Mouse (Mus musculus): ENCODE results near the gene Ubl3. TPM values are rescaled to one million over a fixed set of nuclear protein-coding genes. Genes with fewer than 3 reads are reported as not detected.
A peak's percentile ranks its signal among the peaks of the same experiment; 100 is the strongest.

The Ubl3 gene
- total and polyA plus RNA-seq, 2 experiments = 32.4 to 58.0 TPM

GRCm38 (mm10) chr5:148547870-148548456 is 4.6 kb downstream of the Ubl3 start:
- DNase-seq (ENCODE audit: extremely low read depth, low read depth, low spot score) = peak; percentile 85
- WGBS = 3% methylated on average over 10 of the region's 10 CpGs
- H3K27ac ChIP-seq (replicated peaks; ENCODE audit: insufficient read depth, low read depth, low read length) = peak overlapping the region; percentile 69
- peak overlapping the region; percentile 24; the same call in 1 of the 2 replicates for H3K9ac ChIP-seq (ENCODE audit: low read depth, low read length)
- H3K79me2 ChIP-seq (ENCODE audit: control insufficient read depth, insufficient read depth, low read length) = peaks cover 42% of the 10 kb centered on the region
- H3K4me1 ChIP-seq (ENCODE audit: control insufficient read depth, insufficient read depth, low read length) = peaks cover 25% of the 10 kb centered on the region
- H3K4me3 ChIP-seq (ENCODE audit: insufficient read depth, low read depth, low read length) = peak overlapping the region; percentile 24; the same call in 1 of the 2 replicates
- H3K27me3 ChIP-seq (ENCODE audit: control insufficient read depth, insufficient read depth, low read length) = no peaks in the 10 kb centered on the region
- no peaks in the 10 kb centered on the region for H3K36me3 ChIP-seq (ENCODE audit: control insufficient read depth, insufficient read depth, low read length)
- TF ChIP-seq CTCF (IDR thresholded peaks at IDR 0.05; ENCODE audit: low read depth, low read length) (no peak), POLR2A (IDR thresholded peaks at IDR 0.05; ENCODE audit: extremely low read depth, insufficient read depth, low read length) (no peak)

DNA sequence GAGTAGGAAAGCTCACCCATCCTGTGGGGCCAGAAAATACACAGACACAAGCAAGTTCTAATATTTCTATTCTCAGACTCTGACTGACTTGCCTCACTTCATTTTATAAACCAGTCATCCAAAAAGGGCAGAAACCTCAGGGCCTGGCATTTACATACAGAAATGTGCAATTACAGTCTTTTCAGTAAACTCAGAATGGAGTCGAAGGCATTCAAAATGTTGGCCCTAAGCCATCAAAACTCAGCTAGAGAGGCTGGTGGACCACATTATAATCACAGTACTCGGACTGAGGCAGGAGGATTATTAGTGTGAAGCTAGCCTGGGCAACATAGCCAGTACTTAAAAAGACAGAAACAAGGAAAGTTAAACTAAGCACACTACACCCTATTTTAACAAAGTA is 5.6 kb downstream of the Ubl3 start:
- 32% methylated on average over 2 of the region's 2 CpGs for WGBS

GRCm38 (mm10) chr5:148544733-148545132 is 7.9 kb downstream of the Ubl3 start:
- Histone ChIP-seq H3K4me3 (ENCODE audit: insufficient read depth, low read depth, low read length) (no peak overlapping the region), H3K27ac (replicated peaks; ENCODE audit: insufficient read depth, low read depth, low read length) (no peak overlapping the region), H3K9ac (ENCODE audit: low read depth, low read length) (no peak overlapping the region), H3K4me1 (ENCODE audit: control insufficient read depth, insufficient read depth, low read length) (peaks cover 24% of the 10 kb centered on the region), H3K79me2 (ENCODE audit: control insufficient read depth, insufficient read depth, low read length) (peaks cover 49% of the 10 kb centered on the region), H3K27me3 (ENCODE audit: control insufficient read depth, insufficient read depth, low read length) (no peaks in the 10 kb centered on the region), H3K36me3 (ENCODE audit: control insufficient read depth, insufficient read depth, low read length) (no peaks in the 10 kb centered on the region)
- DNase-seq (ENCODE audit: extremely low read depth, low read depth, low spot score) = no peak
- 79% methylated on average over 2 of the region's 2 CpGs for WGBS
- no peak for TF ChIP-seq POLR2A (IDR thresholded peaks at IDR 0.05; ENCODE audit: extremely low read depth, insufficient read depth, low read length)
- TF ChIP-seq CTCF (IDR thresholded peaks at IDR 0.05; ENCODE audit: low read depth, low read length) = no peak

More for the DNA sequence above, 5.6 kb downstream of the Ubl3 start:
- TF ChIP-seq CTCF (IDR thresholded peaks at IDR 0.05; ENCODE audit: low read depth, low read length) = no peak
- no peak for TF ChIP-seq POLR2A (IDR thresholded peaks at IDR 0.05; ENCODE audit: extremely low read depth, insufficient read depth, low read length)
- Histone ChIP-seq H3K79me2 (ENCODE audit: control insufficient read depth, insufficient read depth, low read length) (peaks cover 50% of the 10 kb centered on the region), H3K4me3 (ENCODE audit: insufficient read depth, low read depth, low read length) (no peak overlapping the region), H3K27me3 (ENCODE audit: control insufficient read depth, insufficient read depth, low read length) (no peaks in the 10 kb centered on the region), H3K9ac (ENCODE audit: low read depth, low read length) (no peak overlapping the region), H3K36me3 (ENCODE audit: control insufficient read depth, insufficient read depth, low read length) (no peaks in the 10 kb centered on the region), H3K27ac (replicated peaks; ENCODE audit: insufficient read depth, low read depth, low read length) (no peak overlapping the region), H3K4me1 (ENCODE audit: control insufficient read depth, insufficient read depth, low read length) (peaks cover 29% of the 10 kb centered on the region)
- DNase-seq (ENCODE audit: extremely low read depth, low read depth, low spot score) = no peak

DNA sequence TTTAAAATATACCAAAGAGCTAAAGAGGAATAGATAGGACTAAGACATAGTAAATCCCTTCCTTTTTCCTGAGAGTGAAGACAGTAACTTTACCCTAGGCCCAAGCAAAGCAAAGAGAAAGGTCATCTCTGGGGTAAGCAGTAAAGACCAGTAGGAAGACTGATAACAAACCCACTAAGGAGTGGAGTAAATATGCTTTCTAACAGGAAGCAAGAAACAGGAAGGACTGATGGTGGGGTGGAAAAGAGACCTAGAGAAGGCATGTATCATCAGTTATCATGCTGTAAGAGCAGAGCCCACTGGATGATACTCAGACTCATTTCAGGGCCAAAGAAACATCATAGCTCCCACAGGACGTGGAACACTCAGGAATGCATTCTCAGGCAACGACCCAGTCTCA is 10.4 kb downstream of the Ubl3 start:
- peak overlapping the region; percentile 37 for H3K27ac ChIP-seq (replicated peaks; ENCODE audit: insufficient read depth, low read depth, low read length)
- peaks cover 18% of the 10 kb centered on the region for H3K4me1 ChIP-seq (ENCODE audit: control insufficient read depth, insufficient read depth, low read length)
- WGBS = 65% methylated on average over 2 of the region's 2 CpGs

DNA sequence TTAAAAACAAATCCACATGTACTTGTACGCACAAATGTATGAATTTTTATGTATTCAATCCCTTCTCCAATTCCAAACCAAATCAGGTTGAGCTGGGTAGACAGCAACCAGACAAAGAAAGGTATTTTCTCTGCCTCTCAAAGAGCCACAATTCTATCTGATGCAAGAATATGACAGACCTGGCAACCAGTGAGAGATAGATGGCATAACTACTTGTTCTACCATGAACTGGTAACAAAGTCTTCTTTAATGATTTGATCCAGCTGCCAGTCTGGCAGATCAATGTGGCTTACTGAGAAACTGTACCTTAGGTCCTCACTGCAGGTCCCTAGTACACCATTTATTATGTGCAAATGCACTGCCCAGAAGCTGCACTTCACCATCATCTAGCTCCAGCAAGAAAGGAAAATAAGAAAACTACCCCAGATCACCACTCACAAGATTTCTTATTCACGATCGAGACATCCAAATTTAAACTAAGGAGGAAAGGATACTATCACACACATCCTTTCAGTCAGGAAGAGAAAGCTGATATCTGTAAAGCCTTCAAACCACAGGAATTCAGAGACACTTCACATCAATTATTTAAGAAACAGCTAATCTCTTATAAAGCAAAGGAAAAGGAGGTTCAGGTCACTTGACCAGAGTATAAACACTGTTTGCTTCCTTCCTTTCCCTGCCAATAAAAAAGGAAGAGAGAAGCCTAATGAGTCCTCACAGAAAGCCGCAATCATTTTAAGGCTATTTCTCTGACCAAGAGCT is 16.7 kb downstream of the Ubl3 start:
- peak overlapping the region; percentile 51; the same call in 1 of the 2 replicates for H3K27ac ChIP-seq (replicated peaks; ENCODE audit: insufficient read depth, low read depth, low read length)
- no peaks in the 10 kb centered on the region for H3K36me3 ChIP-seq (ENCODE audit: control insufficient read depth, insufficient read depth, low read length)
- DNase-seq (ENCODE audit: extremely low read depth, low read depth, low spot score) = peak; percentile 88
- no peak overlapping the region for H3K4me3 ChIP-seq (ENCODE audit: insufficient read depth, low read depth, low read length)
- no peak overlapping the region for H3K9ac ChIP-seq (ENCODE audit: low read depth, low read length)
- WGBS = 75% methylated on average over 4 of the region's 4 CpGs
- H3K4me1 ChIP-seq (ENCODE audit: control insufficient read depth, insufficient read depth, low read length) = peaks cover 27% of the 10 kb centered on the region
- H3K27me3 ChIP-seq (ENCODE audit: control insufficient read depth, insufficient read depth, low read length) = no peaks in the 10 kb centered on the region
- TF ChIP-seq POLR2A (IDR thresholded peaks at IDR 0.05; ENCODE audit: extremely low read depth, insufficient read depth, low read length) (no peak), CTCF (IDR thresholded peaks at IDR 0.05; ENCODE audit: low read depth, low read length) (no peak)
- peaks cover 39% of the 10 kb centered on the region for H3K79me2 ChIP-seq (ENCODE audit: control insufficient read depth, insufficient read depth, low read length)

More for the DNA sequence above, 10.4 kb downstream of the Ubl3 start:
- no peak overlapping the region for H3K9ac ChIP-seq (ENCODE audit: low read depth, low read length)
- no peak for DNase-seq (ENCODE audit: extremely low read depth, low read depth, low spot score)
- H3K79me2 ChIP-seq (ENCODE audit: control insufficient read depth, insufficient read depth, low read length) = peaks cover 55% of the 10 kb centered on the region
- no peaks in the 10 kb centered on the region for H3K36me3 ChIP-seq (ENCODE audit: control insufficient read depth, insufficient read depth, low read length)
- no peak for TF ChIP-seq CTCF (IDR thresholded peaks at IDR 0.05; ENCODE audit: low read depth, low read length)
- TF ChIP-seq POLR2A (IDR thresholded peaks at IDR 0.05; ENCODE audit: extremely low read depth, insufficient read depth, low read length) = no peak
- no peaks in the 10 kb centered on the region for H3K27me3 ChIP-seq (ENCODE audit: control insufficient read depth, insufficient read depth, low read length)
- H3K4me3 ChIP-seq (ENCODE audit: insufficient read depth, low read depth, low read length) = no peak overlapping the region

GRCm38 (mm10) chr5:148534644-148535043 is 17.9 kb downstream of the Ubl3 start:
- no peak overlapping the region for H3K9ac ChIP-seq (ENCODE audit: low read depth, low read length)
- WGBS = 84% methylated on average over 3 of the region's 3 CpGs
- no peak overlapping the region for H3K4me3 ChIP-seq (ENCODE audit: insufficient read depth, low read depth, low read length)
- H3K27me3 ChIP-seq (ENCODE audit: control insufficient read depth, insufficient read depth, low read length) = no peaks in the 10 kb centered on the region
- no peak overlapping the region for H3K27ac ChIP-seq (replicated peaks; ENCODE audit: insufficient read depth, low read depth, low read length)
- peaks cover 37% of the 10 kb centered on the region for H3K79me2 ChIP-seq (ENCODE audit: control insufficient read depth, insufficient read depth, low read length)
- TF ChIP-seq CTCF (IDR thresholded peaks at IDR 0.05; ENCODE audit: low read depth, low read length) (no peak), POLR2A (IDR thresholded peaks at IDR 0.05; ENCODE audit: extremely low read depth, insufficient read depth, low read length) (no peak)
- H3K4me1 ChIP-seq (ENCODE audit: control insufficient read depth, insufficient read depth, low read length) = peaks cover 23% of the 10 kb centered on the region
- DNase-seq (ENCODE audit: extremely low read depth, low read depth, low spot score) = no peak
- H3K36me3 ChIP-seq (ENCODE audit: control insufficient read depth, insufficient read depth, low read length) = no peaks in the 10 kb centered on the region
